Mouse (Mus musculus) midbrain, embryonic 11.5 days (tissue): Measurements from ENCODE around the gene Pitpnm1. TPM values are rescaled to one million over a fixed set of nuclear protein-coding genes. Genes with fewer than 3 reads are reported as not detected.

ENCODE experiments used
- ATAC-seq: fragments of 200-750 bp; cut with Nextera tagmentation; 2 replicates; pipeline ENCODE4 v1.8.0; 2017; ENCODE audit warnings: moderate TSS enrichment, moderate library complexity; ENCODE audit not compliant: low FRiP score
- DNase-seq: peaks from one replicate; pipeline ENCODE4 v3.0.0; 2015; ENCODE audit warnings: low spot score; ENCODE audit errors: missing footprints
- H3K27ac ChIP-seq: fragments of 300-500 bp; sonication (generic); 2 replicates; pipeline ENCODE4 v1.5.1; 2014; ENCODE audit warnings: low read depth, low read length
- H3K27me3 ChIP-seq: fragments of 300-500 bp; sonication (generic); 2 replicates; pipeline ENCODE4 v1.6.1; 2014; ENCODE audit warnings: mild to moderate bottlenecking, low read length, moderate library complexity, mixed read lengths; ENCODE audit not compliant: control insufficient read depth, insufficient read depth
- H3K36me3 ChIP-seq: fragments of 300-500 bp; sonication (generic); 2 replicates; pipeline ENCODE4 v1.6.1; 2014; ENCODE audit warnings: mild to moderate bottlenecking, low read length, moderate library complexity, mixed read lengths; ENCODE audit not compliant: control insufficient read depth, insufficient read depth
- H3K4me1 ChIP-seq: fragments of 300-500 bp; sonication (generic); 2 replicates; pipeline ENCODE4 v1.6.1; 2014; ENCODE audit warnings: low read length; ENCODE audit not compliant: control insufficient read depth, insufficient read depth
- H3K4me2 ChIP-seq: fragments of 300-500 bp; sonication (generic); 2 replicates; pipeline ENCODE4 v1.6.1; 2014; ENCODE audit warnings: mild to moderate bottlenecking, moderate library complexity
- H3K4me3 ChIP-seq: fragments of 300-500 bp; sonication (generic); 2 replicates; pipeline ENCODE4 v1.5.1; 2014; ENCODE audit warnings: low read depth, low read length
- H3K9ac ChIP-seq: fragments of 300-500 bp; sonication (generic); 2 replicates; pipeline ENCODE4 v1.6.1; 2014; ENCODE audit warnings: low read length
- H3K9me3 ChIP-seq: fragments of 300-500 bp; sonication (generic); 2 replicates; pipeline ENCODE4 v1.6.1; 2016; ENCODE audit warnings: low read length; ENCODE audit not compliant: control insufficient read depth
- WGBS: fragments of 180-500 bp; shearing (Covaris S2); extraction: QIAGEN DNeasy Blood & Tissue Kit; methylation state at CpG from one replicate; pipeline ENCODE4 v1.1.7; 2014; 5-methylcytosine and 5-hydroxymethylcytosine counted together
- polyA plus RNA-seq: library from polyadenylated mRNA; unstranded; fragments of >200 nt; fragmentation: Nextera tagmentation; extraction: Ambion mirVana; gene quantifications from 2 replicates; pipeline ENCODE4 v1.2.1, GENCODE M21; 2014

Gene Pitpnm1
- polyA plus RNA-seq, 1 experiment from 2014 or later, result 11.2 TPM

DNA sequence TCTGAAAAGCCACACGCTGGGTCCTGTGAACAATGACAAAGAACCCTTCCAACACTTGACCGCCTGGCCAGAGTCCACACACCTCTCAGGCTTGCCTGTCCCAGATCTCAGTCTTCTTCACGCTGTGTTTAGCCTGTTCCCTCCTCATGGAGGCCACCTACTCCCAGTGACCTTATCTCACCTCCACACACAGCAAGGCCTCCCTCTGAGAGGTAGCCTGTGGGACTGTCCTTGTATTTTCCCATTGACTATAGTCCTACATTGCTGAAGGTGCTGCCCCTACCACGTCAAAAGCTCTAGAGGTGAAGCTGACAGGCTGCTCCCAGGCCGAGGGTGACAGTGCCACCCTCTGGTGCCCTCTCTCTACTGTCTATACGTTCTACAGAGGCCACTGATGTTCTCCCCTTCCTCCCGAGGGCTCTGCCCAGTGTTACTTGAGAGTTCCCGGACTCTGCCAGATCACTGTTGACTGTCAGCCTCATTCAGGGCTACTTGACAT lies 19.2 kb upstream of the Pitpnm1 start:
- H3K36me3 ChIP-seq, result no peaks in the 10 kb centered on the region
- 68% methylated on average over 8 of the region's 8 CpGs for WGBS
- ATAC-seq, result no peak

DNA sequence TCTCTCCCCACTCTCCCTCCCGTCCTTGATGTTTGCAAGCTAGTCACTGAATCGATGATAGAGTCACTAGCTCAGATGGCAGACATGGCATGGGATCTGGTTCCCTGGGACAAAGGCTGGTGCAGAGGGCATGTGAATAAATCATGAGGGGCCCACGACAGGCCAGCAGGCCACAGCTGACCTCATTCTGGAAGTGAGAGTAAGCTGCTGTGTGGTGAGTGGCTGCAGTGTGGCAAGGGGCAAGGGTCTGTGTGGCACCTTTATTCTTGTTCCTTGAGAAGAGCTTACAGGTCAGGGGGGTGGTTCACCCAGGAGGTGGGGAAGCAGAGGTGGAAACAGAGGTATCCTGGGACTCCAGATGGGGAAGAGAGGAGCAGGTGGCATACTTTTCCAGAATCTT lies 18.4 kb upstream of the Pitpnm1 start, which contains the start of gene Cabp2:
TSS of gene Cabp2 (plus strand) at position 185 of the 400 bp plus-strand sequence.
- Histone ChIP-seq H3K9ac (no peak within 1 kb of the TSS), H3K36me3 (no peaks in the 10 kb centered on the region), H3K27ac (no peak within 1 kb of the TSS), H3K9me3 (no peaks in the 10 kb centered on the region), H3K4me2 (no peak within 1 kb of the TSS), H3K27me3 (no peaks in the 10 kb centered on the region), H3K4me3 (no peak within 1 kb of the TSS), H3K4me1 (no peaks in the 10 kb centered on the region)
- WGBS, result 63% methylated on average over 3 of the region's 3 CpGs
- ATAC-seq (no peak), DNase-seq (no peak)

More for the DNA sequence above, 19.2 kb upstream of the Pitpnm1 start:
- peak; percentile 72 for DNase-seq
- H3K4me1 ChIP-seq, result no peaks in the 10 kb centered on the region
- no peak overlapping the region for H3K27ac ChIP-seq
- H3K4me2 ChIP-seq, result no peak overlapping the region
- no peak overlapping the region for H3K4me3 ChIP-seq
- H3K9me3 ChIP-seq, result no peaks in the 10 kb centered on the region
- H3K27me3 ChIP-seq, result no peaks in the 10 kb centered on the region
- H3K9ac ChIP-seq, result no peak overlapping the region

DNA sequence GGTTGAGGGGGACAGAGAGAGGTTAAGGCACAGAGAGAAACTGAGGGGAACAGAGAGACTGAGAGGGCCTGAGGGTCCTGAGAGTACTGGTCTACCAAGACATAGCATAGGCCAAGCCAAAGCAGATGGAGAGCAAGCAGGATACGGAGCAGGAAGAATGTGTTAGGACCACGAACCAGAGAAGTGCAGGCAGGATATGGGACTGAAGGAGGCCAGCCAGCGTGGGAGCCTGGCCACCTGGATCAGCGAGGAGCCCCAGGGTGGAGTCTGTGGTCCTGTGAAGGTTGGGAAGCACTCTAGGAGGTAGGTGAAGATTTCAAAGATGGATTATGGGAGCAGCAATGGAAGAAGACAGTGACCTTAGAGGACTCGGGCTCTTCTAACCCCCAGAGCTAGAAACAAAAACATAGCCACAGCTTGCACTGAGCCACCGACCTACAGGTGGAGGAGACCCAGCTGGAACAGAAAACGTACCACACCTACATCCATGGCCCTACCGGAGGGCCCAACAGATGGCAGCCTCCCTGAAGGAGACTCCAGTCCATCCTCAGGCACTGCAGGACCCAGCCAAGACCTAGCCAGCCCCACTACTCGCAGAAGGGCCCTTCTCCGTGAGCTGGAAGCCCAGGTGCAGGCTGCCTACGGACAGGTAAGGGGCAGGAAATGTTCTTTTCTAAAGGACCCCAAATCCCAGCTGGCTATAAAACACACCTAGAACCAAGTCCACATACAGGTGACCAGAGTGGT lies 17.4 kb upstream of the Pitpnm1 start:
- Histone ChIP-seq H3K4me1 (no peaks in the 10 kb centered on the region), H3K27me3 (no peaks in the 10 kb centered on the region), H3K9me3 (no peaks in the 10 kb centered on the region), H3K36me3 (no peaks in the 10 kb centered on the region), H3K4me2 (no peak overlapping the region), H3K4me3 (no peak overlapping the region), H3K9ac (no peak overlapping the region), H3K27ac (no peak overlapping the region)
- DNase-seq, result no peak
- no peak for ATAC-seq
- WGBS, result 85% methylated on average over 11 of the region's 11 CpGs

DNA sequence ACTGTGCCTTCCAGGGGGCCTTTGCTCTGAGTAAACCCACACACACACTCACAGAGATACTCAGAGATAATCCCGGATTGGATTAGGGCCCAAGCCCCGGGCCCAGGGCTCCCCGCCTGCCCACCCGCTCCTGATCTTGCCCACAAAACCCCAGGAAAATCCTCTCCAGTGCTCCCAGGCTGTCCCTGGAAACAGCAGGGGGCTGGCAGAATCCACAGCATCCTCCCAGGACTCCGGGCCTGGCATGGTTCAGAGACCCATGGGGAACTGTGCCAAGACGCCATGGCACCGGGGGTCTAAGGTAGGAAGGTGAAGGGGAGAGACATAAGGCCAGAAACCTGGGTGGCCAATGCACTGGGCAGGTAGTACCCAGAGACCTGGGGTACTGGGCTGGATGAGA lies 16.5 kb upstream of the Pitpnm1 start:
- no peaks in the 10 kb centered on the region for H3K36me3 ChIP-seq
- ATAC-seq (no peak), DNase-seq (no peak)
- no peak overlapping the region for H3K9ac ChIP-seq
- no peaks in the 10 kb centered on the region for H3K9me3 ChIP-seq
- 72% methylated on average over 7 of the region's 7 CpGs for WGBS
- no peaks in the 10 kb centered on the region for H3K4me1 ChIP-seq
- H3K27ac ChIP-seq, result no peak overlapping the region
- no peaks in the 10 kb centered on the region for H3K27me3 ChIP-seq
- H3K4me2 ChIP-seq, result no peak overlapping the region
- no peak overlapping the region for H3K4me3 ChIP-seq

DNA sequence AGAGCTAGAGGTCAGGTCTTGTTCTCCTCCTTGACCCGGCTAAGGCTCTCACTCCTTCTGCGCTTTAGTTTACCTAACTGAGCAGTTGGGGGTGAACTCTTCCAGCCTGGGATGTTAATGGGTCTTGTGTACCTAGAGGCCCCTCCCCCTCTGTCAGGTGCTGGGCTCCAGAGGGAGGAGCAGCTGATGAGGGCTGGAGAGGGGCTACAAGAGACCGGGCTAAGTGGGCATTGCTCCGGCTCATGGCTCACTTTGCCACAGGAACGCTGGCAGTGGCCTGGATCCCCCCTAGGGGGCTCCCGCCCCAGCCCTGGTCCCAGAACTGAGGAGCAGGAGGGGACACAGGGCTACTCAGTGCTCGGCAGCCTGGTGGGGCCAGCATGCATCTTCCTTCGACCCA lies 16.0 kb upstream of the Pitpnm1 start:
- H3K9me3 ChIP-seq, result no peaks in the 10 kb centered on the region
- H3K27ac ChIP-seq, result no peak overlapping the region
- no peaks in the 10 kb centered on the region for H3K36me3 ChIP-seq
- no peak overlapping the region for H3K4me2 ChIP-seq
- WGBS, result 40% methylated on average over 8 of the region's 8 CpGs
- no peaks in the 10 kb centered on the region for H3K4me1 ChIP-seq
- DNase-seq (no peak), ATAC-seq (no peak)
- H3K4me3 ChIP-seq, result no peak overlapping the region
- no peak overlapping the region for H3K9ac ChIP-seq
- no peaks in the 10 kb centered on the region for H3K27me3 ChIP-seq

DNA sequence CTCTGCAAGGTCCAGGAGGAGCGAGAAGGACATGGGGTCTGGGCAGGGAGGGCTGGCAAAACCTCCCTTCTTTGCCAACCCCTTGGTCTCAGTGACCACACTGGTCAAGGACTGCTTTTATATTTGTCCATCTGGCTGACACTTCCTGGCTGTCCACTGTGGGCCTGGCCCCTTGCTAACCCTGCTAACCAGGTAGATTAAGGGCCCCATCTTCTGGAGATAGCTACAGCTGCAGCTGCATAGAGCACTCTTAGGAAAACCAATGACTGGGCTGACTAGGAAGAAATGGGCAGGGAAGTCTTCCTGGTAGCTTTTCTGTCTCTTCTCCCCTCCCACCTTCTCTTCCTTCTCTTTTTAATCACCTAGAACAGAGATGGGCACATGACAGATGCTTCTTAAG lies 14.8 kb upstream of the Pitpnm1 start:
- H3K9me3 ChIP-seq, result no peaks in the 10 kb centered on the region
- no peak overlapping the region for H3K4me3 ChIP-seq
- H3K27ac ChIP-seq, result no peak overlapping the region
- H3K4me1 ChIP-seq, result no peaks in the 10 kb centered on the region
- ATAC-seq, result no peak
- DNase-seq, result no peak
- no peaks in the 10 kb centered on the region for H3K36me3 ChIP-seq
- no peaks in the 10 kb centered on the region for H3K27me3 ChIP-seq
- H3K4me2 ChIP-seq, result no peak overlapping the region
- H3K9ac ChIP-seq, result no peak overlapping the region
- 86% methylated on average over 1 of the region's 1 CpGs for WGBS

DNA sequence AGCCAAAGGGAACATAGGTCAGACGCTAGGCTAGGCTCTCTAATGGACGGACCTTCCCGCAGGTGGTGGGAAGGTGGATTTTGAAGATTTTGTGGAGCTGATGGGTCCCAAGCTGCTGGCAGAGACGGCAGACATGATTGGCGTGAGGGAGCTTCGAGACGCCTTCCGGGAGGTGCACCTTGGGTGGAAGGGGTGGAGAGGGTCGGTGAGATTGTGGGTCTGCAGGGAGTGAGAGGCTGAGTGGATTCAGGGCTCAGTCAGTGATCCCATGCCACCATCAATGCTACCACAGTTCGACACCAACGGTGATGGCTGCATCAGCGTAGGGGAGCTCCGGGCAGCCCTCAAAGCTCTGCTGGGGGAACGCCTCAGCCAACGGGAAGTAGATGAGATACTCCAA lies 13.6 kb upstream of the Pitpnm1 start:
- no peak overlapping the region for H3K27ac ChIP-seq
- H3K4me3 ChIP-seq, result no peak overlapping the region
- no peak overlapping the region for H3K4me2 ChIP-seq
- no peaks in the 10 kb centered on the region for H3K36me3 ChIP-seq
- no peaks in the 10 kb centered on the region for H3K9me3 ChIP-seq
- ATAC-seq, result no peak
- H3K4me1 ChIP-seq, result no peaks in the 10 kb centered on the region
- WGBS, result 93% methylated on average over 15 of the region's 15 CpGs
- H3K9ac ChIP-seq, result no peak overlapping the region
- no peak for DNase-seq
- H3K27me3 ChIP-seq, result no peaks in the 10 kb centered on the region

DNA sequence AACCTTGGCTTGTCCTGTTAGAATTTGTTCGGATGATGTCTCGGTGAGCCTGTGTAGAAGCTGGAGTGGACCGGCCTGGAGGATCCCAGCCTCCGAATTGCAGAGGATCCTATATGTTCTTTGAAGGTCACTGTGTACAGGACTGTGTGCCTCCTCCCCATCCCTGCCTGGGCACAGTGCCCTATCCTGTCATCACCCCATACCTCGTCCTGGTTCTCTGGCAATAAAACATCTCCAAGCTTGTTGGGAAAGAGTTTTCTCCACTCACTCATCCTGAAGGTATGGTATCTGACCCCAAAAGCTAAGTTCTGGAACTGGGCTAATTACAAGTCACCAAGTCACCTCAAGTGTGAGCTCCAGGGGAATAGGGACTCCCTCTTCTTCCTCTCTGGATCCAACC lies 12.7 kb upstream of the Pitpnm1 start:
- H3K27me3 ChIP-seq, result no peaks in the 10 kb centered on the region
- DNase-seq (no peak), ATAC-seq (no peak)
- no peaks in the 10 kb centered on the region for H3K36me3 ChIP-seq
- H3K4me2 ChIP-seq, result no peak overlapping the region
- no peak overlapping the region for H3K9ac ChIP-seq
- 85% methylated on average over 5 of the region's 5 CpGs for WGBS
- no peaks in the 10 kb centered on the region for H3K9me3 ChIP-seq
- H3K27ac ChIP-seq, result no peak overlapping the region
- no peaks in the 10 kb centered on the region for H3K4me1 ChIP-seq
- no peak overlapping the region for H3K4me3 ChIP-seq

DNA sequence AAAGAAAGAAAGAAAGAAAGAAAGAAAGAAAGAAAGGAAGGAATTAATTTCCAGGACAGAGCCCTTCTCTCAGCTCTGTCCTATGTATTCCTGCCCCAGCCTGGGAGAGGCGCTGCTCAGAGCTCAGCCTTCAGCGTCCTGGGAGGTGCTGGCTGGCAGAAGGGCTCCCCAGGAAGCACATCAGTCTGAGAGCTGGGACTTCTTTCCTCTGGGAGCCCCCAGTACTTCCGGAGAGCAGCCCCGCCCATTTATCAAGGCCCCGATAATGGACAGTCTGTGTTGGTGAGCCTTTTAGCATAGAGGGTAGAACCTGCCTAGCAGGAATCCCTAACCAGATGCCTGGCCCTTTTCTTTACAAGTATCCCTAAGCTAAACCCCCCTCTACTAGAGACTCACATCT lies 11.7 kb upstream of the Pitpnm1 start:
- no peaks in the 10 kb centered on the region for H3K36me3 ChIP-seq
- 55% methylated on average over 5 of the region's 5 CpGs for WGBS
- H3K4me1 ChIP-seq, result no peaks in the 10 kb centered on the region
- DNase-seq, result no peak
- H3K27ac ChIP-seq, result no peak overlapping the region
- no peak overlapping the region for H3K4me2 ChIP-seq
- ATAC-seq, result no peak
- H3K9ac ChIP-seq, result no peak overlapping the region
- H3K27me3 ChIP-seq, result no peaks in the 10 kb centered on the region
- H3K9me3 ChIP-seq, result no peaks in the 10 kb centered on the region
- no peak overlapping the region for H3K4me3 ChIP-seq
